Mouse (Mus musculus): ENCODE measurements around the gene Fndc3b. TPM values are rescaled to one million over a fixed set of nuclear protein-coding genes. Genes with fewer than 3 reads are reported as not detected.

Fndc3b gene
- polyA plus RNA-seq, 1 experiment from 2014 or later: 11.8 TPM

GRCm38 (mm10) chr3:27374396-27374795 is 336.7 kb downstream of the Fndc3b start:
- no peaks in the 10 kb centered on the region for H3K4me1 ChIP-seq (replicated peaks; ENCODE audit: control insufficient read depth, insufficient read depth)
- DNase-seq (ENCODE audit: low spot score) (no peak), ATAC-seq (ENCODE audit: low FRiP score, low TSS enrichment) (no peak)
- no peak overlapping the region for H3K27ac ChIP-seq (replicated peaks)
- 33% methylated on average over 9 of the region's 9 CpGs for WGBS
- TF ChIP-seq CTCF (IDR thresholded peaks at IDR 0.05; ENCODE audit: low read depth) (no peak), EP300 (optimal IDR thresholded peaks at IDR 0.05) (no peak)
- no peak overlapping the region for H3K4me2 ChIP-seq (replicated peaks; ENCODE audit: low read depth)
- no peak overlapping the region for H3K9ac ChIP-seq (ENCODE audit: low read length)
- H3K4me3 ChIP-seq (ENCODE audit: low read depth, low read length): no peak overlapping the region
- H3K36me3 ChIP-seq (ENCODE audit: control insufficient read depth, insufficient read depth, low read length): no peaks in the 10 kb centered on the region
- no peaks in the 10 kb centered on the region for H3K9me3 ChIP-seq (ENCODE audit: control insufficient read depth, low read length)
- H3K27me3 ChIP-seq (ENCODE audit: control insufficient read depth, insufficient read depth, low read length): peaks cover 6% of the 10 kb centered on the region; the same call in 1 of the 2 replicates

DNA sequence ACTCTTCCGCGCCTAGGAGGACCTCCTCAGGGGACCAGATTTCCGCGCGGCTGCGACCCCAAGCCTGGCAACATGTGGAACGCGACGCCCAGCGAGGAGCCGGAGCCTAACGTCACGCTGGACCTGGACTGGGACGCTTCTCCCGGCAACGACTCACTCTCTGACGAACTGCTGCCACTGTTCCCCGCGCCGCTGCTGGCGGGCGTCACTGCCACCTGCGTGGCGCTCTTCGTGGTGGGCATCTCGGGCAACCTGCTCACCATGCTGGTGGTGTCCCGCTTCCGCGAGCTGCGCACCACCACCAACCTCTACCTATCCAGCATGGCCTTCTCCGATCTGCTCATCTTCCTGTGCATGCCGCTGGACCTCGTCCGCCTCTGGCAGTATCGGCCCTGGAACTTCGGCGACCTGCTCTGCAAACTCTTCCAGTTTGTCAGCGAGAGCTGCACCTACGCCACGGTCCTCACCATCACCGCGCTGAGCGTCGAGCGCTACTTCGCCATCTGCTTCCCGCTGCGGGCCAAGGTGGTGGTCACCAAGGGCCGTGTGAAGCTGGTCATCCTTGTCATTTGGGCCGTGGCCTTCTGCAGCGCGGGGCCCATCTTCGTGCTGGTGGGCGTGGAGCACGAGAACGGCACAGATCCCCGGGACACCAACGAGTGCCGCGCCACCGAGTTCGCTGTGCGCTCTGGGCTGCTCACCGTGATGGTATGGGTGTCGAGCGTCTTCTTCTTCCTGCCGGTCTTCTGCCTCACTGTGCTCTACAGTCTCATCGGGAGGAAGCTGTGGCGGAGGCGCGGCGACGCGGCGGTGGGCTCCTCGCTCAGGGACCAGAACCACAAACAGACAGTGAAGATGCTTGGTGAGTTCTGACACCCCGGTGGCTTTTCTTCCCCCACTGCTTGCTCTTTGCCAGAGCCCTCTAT is 339.1 kb downstream of the Fndc3b start:
- no peak for ATAC-seq (ENCODE audit: low FRiP score, low TSS enrichment)
- Histone ChIP-seq H3K9ac (ENCODE audit: low read length) (no peak overlapping the region), H3K4me1 (replicated peaks; ENCODE audit: control insufficient read depth, insufficient read depth) (no peaks in the 10 kb centered on the region), H3K9me3 (ENCODE audit: control insufficient read depth, low read length) (no peaks in the 10 kb centered on the region), H3K4me3 (ENCODE audit: low read depth, low read length) (0 out of 2 replicates have a peak overlapping the region, but pooled peaks have one; percentile 8), H3K27me3 (ENCODE audit: control insufficient read depth, insufficient read depth, low read length) (peaks cover 6% of the 10 kb centered on the region; the same call in 1 of the 2 replicates), H3K36me3 (ENCODE audit: control insufficient read depth, insufficient read depth, low read length) (no peaks in the 10 kb centered on the region), H3K4me2 (replicated peaks; ENCODE audit: low read depth) (no peak overlapping the region), H3K27ac (replicated peaks) (no peak overlapping the region)
- TF ChIP-seq EP300 (optimal IDR thresholded peaks at IDR 0.05) (no peak), CTCF (IDR thresholded peaks at IDR 0.05; ENCODE audit: low read depth) (no peak)
- 3% methylated on average over 71 of the region's 77 CpGs for WGBS
- DNase-seq (ENCODE audit: low spot score): no peak

DNA sequence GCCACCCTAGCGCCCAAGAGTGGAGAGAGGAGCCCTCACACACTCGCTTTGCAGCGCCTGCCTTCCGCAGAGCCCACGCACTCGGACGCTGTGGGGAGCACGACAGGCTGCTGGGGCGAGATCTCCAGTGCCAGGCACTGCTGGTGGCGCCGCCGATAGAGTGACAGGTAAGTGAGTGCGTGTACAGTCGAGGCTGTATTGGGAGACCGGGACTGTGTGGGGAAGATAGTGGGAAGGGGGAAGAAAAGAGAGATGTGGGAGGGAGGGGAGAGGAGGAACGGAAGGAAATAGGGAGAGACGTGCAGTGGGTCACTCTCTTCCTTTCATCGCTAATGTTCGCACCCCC is 339.9 kb downstream of the Fndc3b start, which contains the start of gene Ghsr:
Gene Ghsr (plus strand): TSS at position 76 of the 346 bp plus-strand sequence.
- H3K27me3 ChIP-seq (ENCODE audit: control insufficient read depth, insufficient read depth, low read length): peaks cover 6% of the 10 kb centered on the region; the same call in 1 of the 2 replicates

DNA sequence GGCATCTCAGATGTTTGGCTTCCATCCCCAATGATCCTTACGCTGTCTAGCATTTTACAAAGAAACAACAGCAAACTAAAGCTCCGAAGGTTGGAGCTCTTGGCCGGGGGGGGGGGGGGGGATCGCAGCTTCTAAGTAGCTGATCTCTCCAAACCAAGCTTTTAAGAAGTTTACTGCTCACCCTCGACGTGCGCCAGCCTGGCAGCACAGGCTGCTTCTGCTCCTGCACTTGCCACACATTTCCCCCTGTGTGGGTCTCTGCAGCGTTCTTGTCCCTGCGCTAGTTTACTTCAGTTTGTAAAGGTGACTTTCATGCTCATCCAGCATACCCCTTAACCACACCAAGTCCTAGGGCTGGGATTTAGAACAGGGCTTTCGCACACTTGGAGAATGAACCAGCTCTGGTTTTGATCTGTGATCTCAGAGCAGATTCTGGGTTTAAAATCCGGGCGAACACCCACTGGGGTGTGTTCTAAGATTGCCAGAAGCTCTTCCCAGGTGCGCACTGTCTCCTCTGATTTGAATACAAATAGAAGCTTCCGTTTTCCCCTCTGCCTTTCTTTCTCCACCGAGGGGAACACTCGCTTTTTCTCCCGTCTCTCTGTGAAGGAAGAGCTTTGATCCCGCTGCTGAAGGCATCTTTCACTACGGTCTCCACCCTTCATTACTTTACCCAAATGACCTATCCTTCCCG is 340.4 kb downstream of the Fndc3b start:
- Histone ChIP-seq H3K27ac (replicated peaks) (no peak overlapping the region), H3K4me3 (ENCODE audit: low read depth, low read length) (no peak overlapping the region), H3K9me3 (ENCODE audit: control insufficient read depth, low read length) (no peaks in the 10 kb centered on the region), H3K4me1 (replicated peaks; ENCODE audit: control insufficient read depth, insufficient read depth) (no peaks in the 10 kb centered on the region), H3K9ac (ENCODE audit: low read length) (no peak overlapping the region), H3K4me2 (replicated peaks; ENCODE audit: low read depth) (no peak overlapping the region), H3K27me3 (ENCODE audit: control insufficient read depth, insufficient read depth, low read length) (peaks cover 6% of the 10 kb centered on the region; the same call in 1 of the 2 replicates), H3K36me3 (ENCODE audit: control insufficient read depth, insufficient read depth, low read length) (no peaks in the 10 kb centered on the region)
- TF ChIP-seq EP300 (optimal IDR thresholded peaks at IDR 0.05) (no peak), CTCF (IDR thresholded peaks at IDR 0.05; ENCODE audit: low read depth) (no peak)
- ATAC-seq (ENCODE audit: low FRiP score, low TSS enrichment) (no peak), DNase-seq (ENCODE audit: low spot score) (no peak)
- 5% methylated on average over 20 of the region's 20 CpGs for WGBS

More for the DNA sequence above, 339.9 kb downstream of the Fndc3b start, which contains the start of gene Ghsr:
- Histone ChIP-seq H3K9me3 (ENCODE audit: control insufficient read depth, low read length) (no peaks in the 10 kb centered on the region), H3K27ac (replicated peaks) (no peak within 1 kb of the TSS), H3K36me3 (ENCODE audit: control insufficient read depth, insufficient read depth, low read length) (no peaks in the 10 kb centered on the region), H3K4me2 (replicated peaks; ENCODE audit: low read depth) (no peak within 1 kb of the TSS), H3K4me3 (ENCODE audit: low read depth, low read length) (0 out of 2 replicates have a peak within 1 kb of the TSS, but pooled peaks have one; percentile 8), H3K4me1 (replicated peaks; ENCODE audit: control insufficient read depth, insufficient read depth) (no peaks in the 10 kb centered on the region), H3K9ac (ENCODE audit: low read length) (no peak within 1 kb of the TSS)
- DNase-seq (ENCODE audit: low spot score): no peak
- WGBS: 2% methylated on average over 18 of the region's 19 CpGs
- no peak for ATAC-seq (ENCODE audit: low FRiP score, low TSS enrichment)
- TF ChIP-seq EP300 (optimal IDR thresholded peaks at IDR 0.05) (no peak), CTCF (IDR thresholded peaks at IDR 0.05; ENCODE audit: low read depth) (no peak)

DNA sequence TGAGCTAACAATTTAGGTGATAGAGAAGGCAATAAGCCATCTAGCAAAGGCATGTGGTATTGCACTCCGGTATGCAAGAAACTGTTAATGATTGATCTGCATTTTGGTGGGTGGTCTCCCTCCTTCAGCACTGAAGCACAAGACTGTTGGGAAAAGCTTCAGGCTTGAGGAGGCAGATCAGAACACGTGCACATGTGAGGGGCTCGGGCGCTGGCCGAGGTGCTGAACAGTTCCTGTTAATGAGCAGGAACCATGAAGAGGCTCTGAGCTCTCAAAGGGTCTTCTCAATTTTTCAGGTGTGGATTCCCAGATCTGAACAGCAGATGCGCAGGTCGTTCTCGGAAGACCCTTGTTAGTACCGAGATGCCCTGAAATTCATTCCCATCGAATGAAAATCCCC is 341.0 kb downstream of the Fndc3b start:
- peaks cover 6% of the 10 kb centered on the region; the same call in 1 of the 2 replicates for H3K27me3 ChIP-seq (ENCODE audit: control insufficient read depth, insufficient read depth, low read length)
- H3K4me3 ChIP-seq (ENCODE audit: low read depth, low read length): no peak overlapping the region
- no peak overlapping the region for H3K9ac ChIP-seq (ENCODE audit: low read length)
- H3K27ac ChIP-seq (replicated peaks): no peak overlapping the region
- no peaks in the 10 kb centered on the region for H3K4me1 ChIP-seq (replicated peaks; ENCODE audit: control insufficient read depth, insufficient read depth)
- no peaks in the 10 kb centered on the region for H3K36me3 ChIP-seq (ENCODE audit: control insufficient read depth, insufficient read depth, low read length)
- WGBS: 4% methylated on average over 10 of the region's 10 CpGs
- ATAC-seq (ENCODE audit: low FRiP score, low TSS enrichment) (no peak), DNase-seq (ENCODE audit: low spot score) (peak; percentile 50)
- TF ChIP-seq CTCF (IDR thresholded peaks at IDR 0.05; ENCODE audit: low read depth): no peak
- TF ChIP-seq EP300 (optimal IDR thresholded peaks at IDR 0.05): no peak
- no peak overlapping the region for H3K4me2 ChIP-seq (replicated peaks; ENCODE audit: low read depth)
- H3K9me3 ChIP-seq (ENCODE audit: control insufficient read depth, low read length): no peaks in the 10 kb centered on the region

Small RNA genes lying within 50 kb of the gene (microRNA-seq; reads per million reads assigned to microRNA genes)
- not detected for gene Mir3092

Other genes starting within 250 kb of the Fndc3b start
- not detected in 2 replicates for gene Tmem212, start 185.1 kb upstream of the Fndc3b start, polyA plus RNA-seq (2015; fragmentation: Nextera tagmentation; extraction: Ambion mirVana)
- gene Pld1, start 227.4 kb upstream of the Fndc3b start, polyA plus RNA-seq (2015; fragmentation: Nextera tagmentation; extraction: Ambion mirVana): 5.7 and 5.8 TPM in 2 replicates